Mouse (Mus musculus): Measurements from ENCODE around the gene Gm49486.

- TF ChIP-seq POLR2A (IDR thresholded peaks at IDR 0.05; ENCODE audit: insufficient read length, low read depth) (no peak), MAX (IDR thresholded peaks at IDR 0.05; ENCODE audit: low read depth) (no peak), REST (IDR thresholded peaks at IDR 0.05; ENCODE audit: insufficient read depth, insufficient read length) (no peak), POLR2AphosphoS2 (IDR thresholded peaks at IDR 0.05; ENCODE audit: insufficient read length, low read depth) (no peak), MYOG (IDR thresholded peaks at IDR 0.05; ENCODE audit: control insufficient read depth in 1 of 3, insufficient read depth in 1 of 3, insufficient read length in 2 of 3, low read depth in 2 of 3) (no peak), E2F4 (IDR thresholded peaks at IDR 0.05; ENCODE audit: insufficient read depth) (no peak), MYOD1 (IDR thresholded peaks at IDR 0.05; ENCODE audit: control insufficient read depth in 1 of 3, insufficient read length in 2 of 3, low read depth in 2 of 3) (no peak), USF1 (IDR thresholded peaks at IDR 0.05; ENCODE audit: low read depth) (no peak), TCF12 (IDR thresholded peaks at IDR 0.05; ENCODE audit: insufficient read depth, poor library complexity, severe bottlenecking) (no peak), CEBPB (IDR thresholded peaks at IDR 0.05; ENCODE audit: insufficient read depth, poor library complexity, severe bottlenecking) (no peak), TCF3 (IDR thresholded peaks at IDR 0.05; ENCODE audit: insufficient read length, low read depth) (no peak)
These were observed 5.5 kb upstream of the Gm49486 start for GRCm38 (mm10) chr15:79223641-79224040.
